Mouse (Mus musculus): ENCODE data around the gene Prpf40b. TPM values are rescaled to one million over a fixed set of nuclear protein-coding genes. Genes with fewer than 3 reads are reported as not detected.

The Prpf40b gene
- total RNA-seq, 2 experiments from 2014 or later = 81.5 to 116 TPM

GRCm38 (mm10) chr15:99364921-99365320 is 70.0 kb downstream of the Prpf40b start:
- DNase-seq (ENCODE audit: extremely low spot score in 1 of 2, low spot score in 1 of 2) = no peak

Other genes starting within 250 kb of the Prpf40b start
- 1 to 10 TPM; 1.2 to 1.4 TPM for gene Prph, start 239.9 kb upstream of the Prpf40b start, total RNA-seq (2021)
- gene Troap, start 220.5 kb upstream of the Prpf40b start, total RNA-seq (2021) = under 1 TPM; 0.63 to 0.69 TPM
- not detected for gene C1ql4, start 207.3 kb upstream of the Prpf40b start, total RNA-seq (2021)
- under 1 TPM; 0.17 to 0.47 TPM for gene Dnajc22, start 201.9 kb upstream of the Prpf40b start, total RNA-seq (2021)
- gene Spats2, start 169.2 kb upstream of the Prpf40b start, total RNA-seq (2021) = 10 to 100 TPM; 30.9 to 35.3 TPM
- 10 to 100 TPM; 81.0 to 84.7 TPM for gene Kcnh3, start 70.2 kb upstream of the Prpf40b start, total RNA-seq (2021)
- gene Mcrs1, start 43.1 kb upstream of the Prpf40b start, total RNA-seq (2021) = 10 to 100 TPM; 68.5 to 71.8 TPM
- 1 to 10 TPM; 1.2 to 1.3 TPM for gene Fam186b, start 801 bp downstream of the Prpf40b start, total RNA-seq (2021)
- 10 to 100 TPM in 1 of 2 experiments, 1 to 10 TPM in 1; 9.3 to 11.3 TPM for gene Fmnl3, start 75.4 kb downstream of the Prpf40b start, total RNA-seq (2021)
- gene Tmbim6, start 97.8 kb downstream of the Prpf40b start, total RNA-seq (2021) = 100 to 1,000 TPM; 359 to 369 TPM
- 10 to 100 TPM; 18.4 to 26.0 TPM for gene Nckap5l, start 162.7 kb downstream of the Prpf40b start, total RNA-seq (2021)
- 1 to 10 TPM; 5.0 to 5.3 TPM for gene Bcdin3d, start 179.6 kb downstream of the Prpf40b start, total RNA-seq (2021)
- 100 to 1,000 TPM; 317 to 343 TPM for gene Faim2, start 233.1 kb downstream of the Prpf40b start, total RNA-seq (2021)